In genomic region chr16:20672500-20672902, GRCm38 (mm10) we compare ENCODE assay signal across 8 mouse cellular contexts. TPM values are rescaled to one million over a fixed set of nuclear protein-coding genes. Genes with fewer than 3 reads are reported as not detected.
DNase-seq lines count a peak whose midpoint lies in the region; ATAC-seq and TF ChIP-seq lines count a peak whose summit lies in the region.

No protein-coding gene starts in this region.

- peaks cover 48% of the 10 kb centered on the region for H3K79me2 ChIP-seq in C2C12 (ENCODE audit: control insufficient read depth, insufficient read depth)

- H3K79me3 ChIP-seq in C2C12 (ENCODE audit: low read depth), result peaks cover 42% of the 10 kb centered on the region

- peak overlapping the region; percentile 97 for H3K9ac ChIP-seq in heart, embryonic 12.5 days
- peak overlapping the region; percentile 97 for H3K9ac ChIP-seq in kidney, postnatal 0 days (ENCODE audit: low read depth, low read length)
- H3K9ac ChIP-seq in liver, embryonic 11.5 days (ENCODE audit: low read depth, low read length), result peak overlapping the region; percentile 99
- H3K9ac ChIP-seq in stomach, embryonic 14.5 days (replicated peaks; ENCODE audit: low read depth, low read length), result peak overlapping the region; percentile 97

- TF ChIP-seq CTCF in C2C12 (IDR thresholded peaks at IDR 0.05; ENCODE audit: control insufficient read depth, insufficient read depth, insufficient read length), result no peak
- no peak for TF ChIP-seq CTCF in brain, embryonic 14.5 days (IDR thresholded peaks at IDR 0.05; ENCODE audit: borderline replicate concordance, extremely low read depth, insufficient read depth, insufficient read length)
- TF ChIP-seq CTCF in kidney, postnatal 0 days (IDR thresholded peaks at IDR 0.05; ENCODE audit: low read depth), result no peak

- H3K4me1 ChIP-seq in erythroblast, embryonic 14.5 days (ENCODE audit: control insufficient read depth), result peaks cover 51% of the 10 kb centered on the region
- H3K4me1 ChIP-seq in heart, embryonic 12.5 days (replicated peaks), result peaks cover 32% of the 10 kb centered on the region
- peaks cover 7% of the 10 kb centered on the region; the same call in 1 of the 2 replicates for H3K4me1 ChIP-seq in kidney, postnatal 0 days (replicated peaks; ENCODE audit: insufficient read depth, low read length)
- peaks cover 21% of the 10 kb centered on the region for H3K4me1 ChIP-seq in liver, embryonic 11.5 days (replicated peaks; ENCODE audit: control insufficient read depth, insufficient read depth, low read length)
- peaks cover 9% of the 10 kb centered on the region for H3K4me1 ChIP-seq in stomach, embryonic 14.5 days (ENCODE audit: control insufficient read depth, insufficient read depth, low read length)

- H3K4me2 ChIP-seq in heart, embryonic 12.5 days, result peak overlapping the region; percentile 100
- H3K4me2 ChIP-seq in kidney, postnatal 0 days (ENCODE audit: low read length), result peak overlapping the region; percentile 67
- H3K4me2 ChIP-seq in liver, embryonic 11.5 days, result peak overlapping the region; percentile 96
- peak overlapping the region; percentile 47 for H3K4me2 ChIP-seq in stomach, embryonic 14.5 days (replicated peaks; ENCODE audit: low read depth, low read length)

- no peaks in the 10 kb centered on the region for H3K27me3 ChIP-seq in C2C12 (ENCODE audit: control insufficient read depth, insufficient read depth, insufficient read length)
- no peaks in the 10 kb centered on the region for H3K27me3 ChIP-seq in erythroblast, embryonic 14.5 days (ENCODE audit: control insufficient read depth)
- no peaks in the 10 kb centered on the region for H3K27me3 ChIP-seq in heart, embryonic 12.5 days (replicated peaks)
- H3K27me3 ChIP-seq in kidney, postnatal 0 days (ENCODE audit: insufficient read depth, low read length), result no peaks in the 10 kb centered on the region
- H3K27me3 ChIP-seq in liver, embryonic 11.5 days (replicated peaks; ENCODE audit: control insufficient read depth, insufficient read depth, low read length), result no peaks in the 10 kb centered on the region
- no peaks in the 10 kb centered on the region for H3K27me3 ChIP-seq in stomach, embryonic 14.5 days (ENCODE audit: control insufficient read depth, insufficient read depth, low read length)

- H3K36me3 ChIP-seq in C2C12 (ENCODE audit: control insufficient read depth, insufficient read depth), result peaks cover 35% of the 10 kb centered on the region
- peaks cover 37% of the 10 kb centered on the region for H3K36me3 ChIP-seq in erythroblast, embryonic 14.5 days (ENCODE audit: control insufficient read depth)
- H3K36me3 ChIP-seq in heart, embryonic 12.5 days, result peaks cover 23% of the 10 kb centered on the region
- peaks cover 27% of the 10 kb centered on the region for H3K36me3 ChIP-seq in kidney, postnatal 0 days (ENCODE audit: insufficient read depth, low read length)
- peaks cover 23% of the 10 kb centered on the region for H3K36me3 ChIP-seq in liver, embryonic 11.5 days (ENCODE audit: control insufficient read depth, insufficient read depth, low read length)
- peaks cover 25% of the 10 kb centered on the region for H3K36me3 ChIP-seq in stomach, embryonic 14.5 days (ENCODE audit: control insufficient read depth, insufficient read depth, low read length)

- peak overlapping the region; percentile 96 for H3K27ac ChIP-seq in heart, embryonic 12.5 days (ENCODE audit: poor library complexity, severe bottlenecking)
- H3K27ac ChIP-seq in kidney, postnatal 0 days, result peak overlapping the region; percentile 97
- peak overlapping the region; percentile 96 for H3K27ac ChIP-seq in liver, embryonic 11.5 days (ENCODE audit: low read depth, low read length)
- peak overlapping the region; percentile 96 for H3K27ac ChIP-seq in stomach, embryonic 14.5 days (ENCODE audit: low read length)

- peak; percentile 98 for DNase-seq in brain, embryonic 14.5 days (ENCODE audit: low read depth)
- peak; percentile 97 for DNase-seq in kidney, postnatal 0 days (ENCODE audit: low spot score)
- DNase-seq in liver, embryonic 11.5 days (ENCODE audit: low spot score), result peak; percentile 95
- peak; percentile 94 for DNase-seq in naive thymus-derived CD4-positive, alpha-beta T cell, adult 2 months (ENCODE audit: low read depth)

- peak; percentile 97 for ATAC-seq in heart, embryonic 12.5 days (ENCODE audit: insufficient number of reproducible peaks, low FRiP score)
- peak; percentile 92 for ATAC-seq in kidney, postnatal 0 days (replicated peaks; ENCODE audit: low FRiP score, low read depth)
- peak; percentile 84 for ATAC-seq in liver, embryonic 11.5 days (replicated peaks; ENCODE audit: low FRiP score)
- ATAC-seq in stomach, embryonic 14.5 days (ENCODE audit: insufficient number of reproducible peaks, insufficient read depth, low FRiP score, low read depth), result peak; percentile 94

- WGBS in heart, embryonic 12.5 days, result under 1% methylated on average over 38 of the region's 38 CpGs
- under 1% methylated on average over 32 of the region's 38 CpGs for WGBS in kidney, postnatal 0 days
- 0% methylated on average over 38 of the region's 38 CpGs for WGBS in liver, embryonic 11.5 days
- under 1% methylated on average over 38 of the region's 38 CpGs for WGBS in stomach, embryonic 14.5 days

- TF ChIP-seq POLR2A in brain, embryonic 14.5 days (IDR thresholded peaks at IDR 0.05; ENCODE audit: borderline replicate concordance, extremely low read depth, insufficient read depth, insufficient read length, poor library complexity, severe bottlenecking), result peak; percentile 67

- H3K9me3 ChIP-seq in erythroblast, embryonic 14.5 days (ENCODE audit: control insufficient read depth, low read length), result no peaks in the 10 kb centered on the region
- H3K9me3 ChIP-seq in heart, embryonic 12.5 days (replicated peaks), result no peaks in the 10 kb centered on the region
- H3K9me3 ChIP-seq in kidney, postnatal 0 days (replicated peaks; ENCODE audit: low read length), result no peaks in the 10 kb centered on the region
- H3K9me3 ChIP-seq in liver, embryonic 11.5 days (ENCODE audit: control insufficient read depth, low read length), result no peaks in the 10 kb centered on the region
- H3K9me3 ChIP-seq in stomach, embryonic 14.5 days (ENCODE audit: control insufficient read depth, low read depth, low read length), result no peaks in the 10 kb centered on the region

- peak overlapping the region; percentile 93 for H3K4me3 ChIP-seq in C2C12 (ENCODE audit: insufficient read depth, poor library complexity, severe bottlenecking)
- H3K4me3 ChIP-seq in erythroblast, embryonic 14.5 days (replicated peaks), result peak overlapping the region; percentile 94
- peak overlapping the region; percentile 99 for H3K4me3 ChIP-seq in heart, embryonic 12.5 days
- peak overlapping the region; percentile 95 for H3K4me3 ChIP-seq in kidney, postnatal 0 days (replicated peaks; ENCODE audit: low read depth, low read length)
- H3K4me3 ChIP-seq in liver, embryonic 11.5 days (ENCODE audit: low read depth, low read length), result peak overlapping the region; percentile 100
- peak overlapping the region; percentile 91 for H3K4me3 ChIP-seq in stomach, embryonic 14.5 days (ENCODE audit: low read depth, low read length)

- H3ac ChIP-seq in C2C12 (ENCODE audit: control insufficient read depth, insufficient read length, low read depth), result peak overlapping the region; percentile 94

RNA-seq across cellular contexts. Expression of gene Eif4g1, which starts 4.4 kb away (rescaled TPM):
- 342 TPM for polyA plus RNA-seq in C2C12 (2012; fragmentation: generic; extraction: Trizol)
- polyA plus RNA-seq in brain, embryonic 14.5 days (2012; rRNA removed), result 231 and 269 TPM in 2 replicates
- polyA plus RNA-seq in erythroblast, embryonic 14.5 days (2012), result 37.6 and 54.8 TPM in 2 replicates
- polyA plus RNA-seq in heart, embryonic 12.5 days (2016; fragmentation: Nextera tagmentation; extraction: Ambion mirVana), result 169 and 179 TPM in 2 replicates
- 115 and 119 TPM in 2 replicates for polyA plus RNA-seq in kidney, postnatal 0 days (2015; fragmentation: Nextera tagmentation; extraction: Ambion mirVana)
- 185 and 196 TPM in 2 replicates for polyA plus RNA-seq in liver, embryonic 11.5 days (2014; fragmentation: Nextera tagmentation; extraction: Ambion mirVana)
- 180 TPM in 2 replicates for polyA plus RNA-seq in stomach, embryonic 14.5 days (2014; fragmentation: Nextera tagmentation; extraction: Ambion mirVana)

RNA-seq across cellular contexts. Expression of gene Fam131a, which starts 20.5 kb away (rescaled TPM):
- polyA plus RNA-seq in C2C12 (2012; fragmentation: generic; extraction: Trizol), result 0.05 TPM
- 53.5 and 74.8 TPM in 2 replicates for polyA plus RNA-seq in brain, embryonic 14.5 days (2012; rRNA removed)
- polyA plus RNA-seq in erythroblast, embryonic 14.5 days (2012), result 0.26 and 0.29 TPM in 2 replicates
- polyA plus RNA-seq in heart, embryonic 12.5 days (2016; fragmentation: Nextera tagmentation; extraction: Ambion mirVana), result 4.0 and 5.2 TPM in 2 replicates
- 6.4 and 6.9 TPM in 2 replicates for polyA plus RNA-seq in kidney, postnatal 0 days (2015; fragmentation: Nextera tagmentation; extraction: Ambion mirVana)
- polyA plus RNA-seq in liver, embryonic 11.5 days (2014; fragmentation: Nextera tagmentation; extraction: Ambion mirVana), result 2.1 TPM in 2 replicates
- polyA plus RNA-seq in stomach, embryonic 14.5 days (2014; fragmentation: Nextera tagmentation; extraction: Ambion mirVana), result 7.5 and 8.3 TPM in 2 replicates

RNA-seq across cellular contexts. Expression of gene Psmd2, which starts 21.0 kb away (rescaled TPM):
- 297 TPM for polyA plus RNA-seq in C2C12 (2012; fragmentation: generic; extraction: Trizol)
- polyA plus RNA-seq in brain, embryonic 14.5 days (2012; rRNA removed), result 215 and 226 TPM in 2 replicates
- polyA plus RNA-seq in erythroblast, embryonic 14.5 days (2012), result 19.6 and 22.4 TPM in 2 replicates
- polyA plus RNA-seq in heart, embryonic 12.5 days (2016; fragmentation: Nextera tagmentation; extraction: Ambion mirVana), result 286 and 288 TPM in 2 replicates
- polyA plus RNA-seq in kidney, postnatal 0 days (2015; fragmentation: Nextera tagmentation; extraction: Ambion mirVana), result 212 and 246 TPM in 2 replicates
- 354 and 386 TPM in 2 replicates for polyA plus RNA-seq in liver, embryonic 11.5 days (2014; fragmentation: Nextera tagmentation; extraction: Ambion mirVana)
- 275 and 279 TPM in 2 replicates for polyA plus RNA-seq in stomach, embryonic 14.5 days (2014; fragmentation: Nextera tagmentation; extraction: Ambion mirVana)

RNA-seq across cellular contexts. Expression of gene Ece2, which starts 42.9 kb away (rescaled TPM):
- polyA plus RNA-seq in C2C12 (2012; fragmentation: generic; extraction: Trizol), result 5.0 TPM
- polyA plus RNA-seq in brain, embryonic 14.5 days (2012; rRNA removed), result 27.3 and 27.7 TPM in 2 replicates
- polyA plus RNA-seq in erythroblast, embryonic 14.5 days (2012), result not detected in 2 replicates
- polyA plus RNA-seq in heart, embryonic 12.5 days (2016; fragmentation: Nextera tagmentation; extraction: Ambion mirVana), result 0.55 and 1.2 TPM in 2 replicates
- polyA plus RNA-seq in kidney, postnatal 0 days (2015; fragmentation: Nextera tagmentation; extraction: Ambion mirVana), result 1.2 and 1.6 TPM in 2 replicates
- 0.90 and 0.97 TPM in 2 replicates for polyA plus RNA-seq in liver, embryonic 11.5 days (2014; fragmentation: Nextera tagmentation; extraction: Ambion mirVana)
- 2.4 and 3.4 TPM in 2 replicates for polyA plus RNA-seq in stomach, embryonic 14.5 days (2014; fragmentation: Nextera tagmentation; extraction: Ambion mirVana)

RNA-seq across cellular contexts. Expression of gene Polr2h, which starts 45.0 kb away (rescaled TPM):
- 104 TPM for polyA plus RNA-seq in C2C12 (2012; fragmentation: generic; extraction: Trizol)
- polyA plus RNA-seq in brain, embryonic 14.5 days (2012; rRNA removed), result 51.9 and 66.5 TPM in 2 replicates
- polyA plus RNA-seq in erythroblast, embryonic 14.5 days (2012), result 0.25 TPM in 1 of 2 replicates, not detected in the other
- polyA plus RNA-seq in heart, embryonic 12.5 days (2016; fragmentation: Nextera tagmentation; extraction: Ambion mirVana), result 45.0 and 50.5 TPM in 2 replicates
- polyA plus RNA-seq in kidney, postnatal 0 days (2015; fragmentation: Nextera tagmentation; extraction: Ambion mirVana), result 98.6 and 105 TPM in 2 replicates
- 124 and 127 TPM in 2 replicates for polyA plus RNA-seq in liver, embryonic 11.5 days (2014; fragmentation: Nextera tagmentation; extraction: Ambion mirVana)
- 105 and 113 TPM in 2 replicates for polyA plus RNA-seq in stomach, embryonic 14.5 days (2014; fragmentation: Nextera tagmentation; extraction: Ambion mirVana)

Comparison
In these comparisons a context has a peak if more than half of its experiments do, and no peak if none do; other contexts are left out.
1. Peak in every context shown above with its lines: DNase-seq, ATAC-seq, H3K4me3 ChIP-seq and H3K27ac ChIP-seq.
2. H3K4me2 ChIP-seq: peak in every context shown above with its lines; median percentile 100 in heart, embryonic 12.5 days; 96 in liver, embryonic 11.5 days; 67 in kidney, postnatal 0 days; 47 in stomach, embryonic 14.5 days.